Mouse (Mus musculus) natural killer cell, adult 2 months (primary cell): ENCODE results near the gene Gm14781.
"Not testable (repeated sequence)": the region's sequence is repeated elsewhere in the genome, so short reads cannot be mapped to it uniquely, and the experiment has no call there.

ENCODE experiments used
- DNase-seq, 2 experiments: peaks; one replicate each; pipeline ENCODE4 v3.0.0; 2022; ENCODE audit warnings: low spot score in 2 of 2

Gm14781 gene

GRCm38 (mm10) chrX:91631894-91632293 is at the start of gene Gm14781:
Gene Gm14781 (plus strand): TSS chrX:91632194.
- DNase-seq, result not testable (repeated sequence)

- not testable (repeated sequence) for DNase-seq
Measured at GRCm38 (mm10) chrX:91654964-91655575, 23.1 kb downstream of the Gm14781 start.
